Mouse (Mus musculus) embryonic stem cell, embryonic (primary cell): ENCODE measurements around the gene Rbm7.

Source experiments
- CTCF ChIA-PET, 4 experiments: fragments of 300-600 bp in 2 of 4; fragments of 350-600 bp in 2 of 4; sonication (Branson Sonifier 250); formaldehyde crosslinking; loops; one replicate each; lab custom pipeline; 2022; ENCODE audit warnings: inconsistent platforms in 2 of 4; lab: Charles Lee
- POLR2A ChIA-PET, 4 experiments: fragments of 300-600 bp in 2 of 4; fragments of 350-600 bp in 2 of 4; sonication (Branson Sonifier 250); formaldehyde crosslinking; loops; one replicate each; lab custom pipeline; 2022; ENCODE audit warnings: antibody characterized with exemption in 4 of 4, inconsistent platforms in 1 of 4; lab: Charles Lee

Gene Rbm7

DNA sequence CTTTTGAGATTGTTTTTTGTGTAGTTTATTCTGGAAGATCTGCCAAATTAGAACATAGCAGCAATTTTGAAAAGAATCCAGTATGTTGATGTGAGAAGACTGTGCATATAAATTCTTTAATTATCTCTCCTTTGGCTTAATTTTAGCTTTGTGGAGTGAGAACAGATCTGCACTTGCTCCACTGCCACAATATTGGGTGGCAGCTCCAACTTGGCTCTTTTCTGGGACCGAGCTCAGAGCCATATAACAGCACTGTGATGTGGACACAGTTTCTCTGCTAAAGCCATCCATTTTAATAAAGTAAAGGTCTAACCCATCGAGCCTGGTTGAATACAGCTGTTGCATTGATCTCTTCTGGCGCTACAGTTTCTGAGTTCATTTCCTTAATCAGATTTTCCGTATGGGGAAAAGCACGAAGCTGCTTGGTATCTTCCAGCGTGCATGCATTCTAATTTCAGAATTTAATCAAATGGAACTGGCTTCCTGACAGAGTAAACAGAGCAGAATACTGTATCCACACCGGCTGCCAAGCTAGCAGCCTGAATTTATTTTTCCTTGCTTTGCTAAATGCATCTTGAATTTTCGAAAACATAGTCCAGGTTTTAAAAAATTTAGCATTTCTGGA lies 9.8 kb upstream of the Rbm7 start:
- ChIA-PET POLR2A (interaction anchor here in 1 of 4 experiments (1.2 to 1.4 kb wide), 2 partner anchors 9 to 10 kb away, joined by 3 read pairs; partner anchors contain the start of genes Gm5617 and Rbm7), CTCF (interaction anchor here in 1 of 4 experiments (0.5 kb wide), 1 partner anchor 96 kb away, joined by 3 read pairs; no protein-coding TSS in a partner anchor)

DNA sequence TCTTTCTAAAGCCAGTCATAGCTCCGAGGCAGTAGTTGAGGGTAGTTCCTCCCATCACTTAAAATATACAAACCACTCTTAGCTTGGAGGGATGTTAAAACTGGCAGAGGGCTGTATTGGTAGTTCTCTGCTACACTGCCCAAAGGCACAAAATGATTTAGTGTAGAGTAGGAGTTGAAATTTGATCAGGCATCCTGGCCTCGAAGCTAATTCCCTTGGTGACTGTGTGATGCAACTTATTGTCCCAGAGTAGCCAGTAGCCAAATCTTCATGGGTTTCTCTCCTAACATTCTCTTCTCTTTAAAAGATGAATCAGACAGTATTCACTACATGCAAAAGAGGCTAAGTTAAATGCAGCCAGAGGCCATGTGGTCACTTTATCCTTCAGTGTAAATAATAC lies 7.9 kb upstream of the Rbm7 start:
- POLR2A ChIA-PET = interaction anchor here in 1 of 4 experiments (0.6 kb wide), 1 partner anchor 1310 kb away, joined by 3 read pairs; no protein-coding TSS in a partner anchor
- CTCF ChIA-PET = interaction anchor here in 1 of 4 experiments (0.5 kb wide), 1 partner anchor 336 kb away, joined by 8 read pairs; no protein-coding TSS in a partner anchor

DNA sequence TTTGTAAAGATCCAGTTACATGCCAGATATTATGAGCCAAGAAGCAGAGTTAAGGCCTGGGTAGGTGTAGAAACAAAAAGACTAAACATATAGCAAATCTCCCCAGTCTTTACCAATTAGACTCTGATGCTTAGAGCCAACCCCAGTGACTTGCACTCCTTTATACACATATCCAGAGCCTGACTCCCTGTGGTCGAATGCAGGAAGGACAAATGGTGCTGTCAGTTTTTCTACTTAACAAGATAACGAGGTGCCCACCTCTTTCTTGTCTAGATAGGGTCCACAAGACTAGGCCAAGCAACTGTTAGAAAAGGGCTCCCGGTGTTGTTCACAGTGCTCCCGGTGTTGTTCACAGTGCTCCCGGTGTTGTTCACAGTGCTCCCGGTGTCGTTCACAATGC lies 6.1 kb upstream of the Rbm7 start:
- ChIA-PET CTCF (no interaction called here), POLR2A (interaction anchor here in 1 of 4 experiments (1.7 kb wide), 1 partner anchor 16 kb away, joined by 4 read pairs; no protein-coding TSS in a partner anchor)

DNA sequence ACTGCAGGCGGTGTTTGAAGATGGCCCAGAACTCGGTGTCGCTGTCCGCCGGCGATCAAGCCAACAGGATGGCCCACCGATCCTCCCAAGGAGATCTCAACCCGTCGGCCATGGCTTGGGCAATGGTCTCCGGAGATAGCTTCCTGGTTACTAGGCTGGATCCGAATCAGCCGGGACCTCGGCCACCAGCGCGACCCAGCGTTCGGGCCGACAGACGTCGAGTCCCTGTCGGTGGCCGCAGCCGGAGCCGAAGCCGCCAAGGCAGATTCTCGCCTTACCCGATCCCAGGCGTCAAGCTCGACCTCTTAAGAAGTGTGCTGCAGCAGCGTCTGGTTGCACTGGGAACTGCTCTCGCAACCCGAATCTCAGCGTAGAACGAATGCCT lies 441 bp upstream of the Rbm7 start:
- ChIA-PET CTCF (interaction anchor here in 3 of 4 experiments (0.7 to 1.4 kb wide), 7 partner anchors 15 to 123 kb away, joined by 3 to 4 read pairs (median 3); partner anchors contain the start of gene Rexo2 (in 1 of the 3)), POLR2A (interaction anchor here (0.6 to 7.8 kb wide), 55 partner anchors 9 to 491 kb away, joined by 3 to 100 read pairs (median 4); partner anchors contain the start of genes Nnmt (in 2 of the 4) and Rexo2 (in 2 of the 4))

- ChIA-PET POLR2A (interaction anchor here (0.9 to 4.9 kb wide), 18 partner anchors 9 to 203 kb away, joined by 3 to 100 read pairs (median 5); partner anchors contain the start of genes Gm5617 (in 3 of the 4) and Rbm7 (in 3 of the 4)), CTCF (interaction anchor here in 1 of 4 experiments (1.0 kb wide), 1 partner anchor 9 kb away, joined by 4 read pairs; no protein-coding TSS in a partner anchor)
Measured at GRCm38 (mm10) chr9:48481214-48482134, 13.6 kb downstream of the Rbm7 start.

DNA sequence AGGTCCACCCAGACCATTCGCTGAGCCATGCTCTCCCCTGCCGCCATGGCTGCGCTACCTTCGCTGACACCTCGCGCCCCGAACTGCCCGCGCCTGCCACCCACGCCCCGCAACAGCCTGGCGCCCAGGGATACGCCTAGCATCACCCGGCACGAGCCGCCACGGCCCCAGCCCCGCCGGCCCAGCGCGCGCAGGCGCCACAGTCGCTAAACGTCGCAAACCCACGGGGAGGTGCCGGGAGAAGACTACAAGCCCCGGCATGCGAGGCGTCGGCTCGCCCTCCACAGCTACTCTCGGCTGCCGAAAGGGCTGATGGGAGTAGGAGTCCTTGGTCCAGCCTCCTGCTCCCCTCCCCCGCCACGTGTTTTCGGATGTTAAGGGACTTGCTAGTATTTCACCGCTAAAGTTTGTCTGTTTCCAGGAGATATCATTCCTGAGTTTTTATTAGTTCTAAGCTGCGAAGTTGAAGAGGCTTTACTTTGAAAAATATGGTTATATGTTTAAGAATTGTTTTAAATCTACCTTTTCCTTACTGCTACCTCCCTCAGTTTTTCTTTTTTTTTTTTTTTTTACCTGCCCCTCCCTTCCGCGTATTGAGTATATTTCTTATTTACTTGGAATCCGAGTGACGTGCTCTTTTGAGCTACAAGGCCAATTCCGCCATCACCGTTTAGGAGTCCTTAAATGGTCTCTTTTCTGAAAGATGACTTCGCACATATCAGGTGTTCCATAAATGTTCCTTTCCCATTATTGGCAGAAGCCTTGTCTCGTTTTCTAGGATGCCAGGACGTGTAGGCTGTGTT lies 14.5 kb downstream of the Rbm7 start, which contains the start of gene Rexo2:
Gene Rexo2, minus strand, starts transcription at position 213 of the 803 bp plus-strand sequence.
- ChIA-PET POLR2A (interaction anchor here (0.6 to 4.9 kb wide), 18 partner anchors 9 to 204 kb away, joined by 3 to 100 read pairs (median 5); partner anchors contain the start of genes Gm5617 (in 3 of the 4) and Rbm7 (in 3 of the 4)), CTCF (interaction anchor here (0.5 to 1.0 kb wide), 6 partner anchors 8 to 1976 kb away, joined by 3 to 7 read pairs (median 4); partner anchors contain the start of genes Gm5617 (in 1 of the 4) and Rbm7 (in 1 of the 4))

DNA sequence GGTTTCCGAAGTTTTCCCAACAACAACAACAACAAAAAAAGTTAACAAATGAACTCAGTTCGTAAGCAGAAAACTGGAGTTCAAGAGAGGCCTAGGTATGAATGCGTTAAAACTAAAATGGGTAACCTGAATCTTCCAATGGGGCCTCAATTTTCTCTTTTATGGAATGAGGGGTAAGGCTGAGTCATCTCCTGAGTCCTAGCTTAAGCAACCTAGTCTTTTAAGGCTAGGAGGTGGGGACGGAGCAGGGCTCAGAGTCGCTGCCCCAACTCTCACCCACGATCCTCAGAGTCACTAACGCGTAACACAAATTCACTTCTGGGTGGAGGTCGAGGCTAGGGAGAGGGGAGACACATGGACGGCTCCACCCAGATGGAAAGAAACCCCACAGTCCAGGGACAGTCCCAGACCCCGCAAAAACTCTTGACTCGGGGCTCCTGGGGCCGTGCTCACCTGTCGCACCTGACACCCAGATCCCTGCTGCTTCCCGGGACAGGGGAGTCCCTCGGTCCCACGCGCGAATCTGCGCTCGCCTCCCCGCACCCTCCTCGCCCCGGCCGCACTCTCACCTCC lies 15.2 kb downstream of the Rbm7 start:
- POLR2A ChIA-PET = interaction anchor here in 2 of 4 experiments (0.7 to 4.9 kb wide), 12 partner anchors 8 to 205 kb away, joined by 3 to 100 read pairs (median 5); partner anchors contain the start of genes Gm5617 (in 2 of the 2) and Rbm7 (in 2 of the 2)
- CTCF ChIA-PET = interaction anchor here in 2 of 4 experiments (0.6 to 0.8 kb wide), 3 partner anchors 15 to 1975 kb away, joined by 3 to 7 read pairs (median 5); partner anchors contain the start of genes Gm5617 (in 1 of the 2) and Rbm7 (in 1 of the 2)

GRCm38 (mm10) chr9:48478808-48479207 lies 16.3 kb downstream of the Rbm7 start:
- POLR2A ChIA-PET = interaction anchor here in 2 of 4 experiments (0.6 to 4.9 kb wide), 3 partner anchors 14 to 242 kb away, joined by 3 to 100 read pairs (median 8); partner anchors contain the start of genes Gm5617 (in 2 of the 2) and Rbm7 (in 2 of the 2)
- CTCF ChIA-PET = no interaction called here

DNA sequence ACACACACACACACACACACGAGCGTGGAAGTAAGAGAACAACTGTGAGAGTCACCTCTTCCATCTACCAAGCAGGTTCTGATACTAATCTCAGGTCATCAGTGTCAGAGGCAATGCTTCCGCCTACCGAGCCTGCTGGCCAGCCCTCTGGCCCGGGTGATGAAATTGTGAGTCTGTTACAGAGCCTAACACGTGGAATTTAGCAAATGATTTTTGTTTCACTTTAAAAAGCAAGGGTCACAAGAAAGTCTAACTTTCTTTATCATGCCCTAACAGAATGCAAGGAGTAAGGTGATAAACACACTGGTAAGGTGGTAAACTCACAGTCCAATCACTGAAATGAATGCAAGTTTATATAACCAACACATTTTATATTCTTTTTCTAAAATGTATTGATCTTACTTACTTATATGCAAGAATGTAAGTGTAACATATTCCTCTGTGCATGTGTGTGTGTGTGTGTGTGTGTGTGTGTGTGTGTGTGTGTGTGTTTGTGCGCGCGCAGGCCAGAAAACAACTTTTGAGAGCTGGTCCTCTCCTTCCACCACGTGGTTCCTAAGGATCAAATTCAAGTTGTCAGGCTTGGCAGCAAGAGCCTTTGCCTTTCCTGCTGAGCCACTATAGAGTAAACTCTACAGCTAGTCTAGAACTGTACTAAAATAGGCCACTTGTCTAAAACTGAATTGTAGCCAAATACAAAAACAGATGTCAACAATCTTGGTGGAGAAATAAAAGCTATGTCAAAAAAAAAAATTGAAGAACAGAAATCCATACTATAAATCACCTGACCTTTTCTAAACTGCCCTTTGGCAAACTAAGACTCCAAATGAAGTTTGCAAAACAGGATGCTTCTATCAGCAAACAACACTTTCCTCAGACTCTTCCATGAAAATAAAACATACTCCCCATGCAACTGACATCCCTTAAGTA lies 18.6 kb downstream of the Rbm7 start:
- ChIA-PET POLR2A (interaction anchor here in 1 of 4 experiments (0.7 to 1.5 kb wide), 3 partner anchors 9 to 99 kb away, joined by 3 to 4 read pairs (median 3); no protein-coding TSS in a partner anchor), CTCF (no interaction called here)

DNA sequence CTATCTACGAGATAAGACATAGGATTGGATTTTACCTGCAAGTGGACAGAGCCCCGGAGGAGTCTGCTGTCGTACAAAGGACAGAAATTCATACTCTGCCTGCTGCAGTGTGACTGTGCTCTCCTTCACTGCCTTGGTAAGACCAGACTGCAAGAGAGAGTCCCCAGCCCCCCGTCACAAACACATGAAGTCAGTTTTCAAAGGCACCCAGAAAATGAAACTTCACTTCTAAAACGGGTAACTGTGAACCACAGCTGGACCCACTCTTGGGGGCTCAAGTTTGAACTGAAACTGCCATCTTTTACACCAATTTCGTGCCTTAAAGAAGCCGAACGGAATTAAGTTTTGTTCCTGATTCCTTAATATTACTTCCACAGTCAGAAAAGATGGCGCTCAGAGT lies 20.7 kb downstream of the Rbm7 start:
- CTCF ChIA-PET = interaction anchor here in 3 of 4 experiments (1.0 to 1.3 kb wide), 3 partner anchors 7 to 21 kb away, joined by 3 to 4 read pairs (median 3); partner anchors contain the start of genes Gm5617 (in 1 of the 3) and Rbm7 (in 1 of the 3)

DNA sequence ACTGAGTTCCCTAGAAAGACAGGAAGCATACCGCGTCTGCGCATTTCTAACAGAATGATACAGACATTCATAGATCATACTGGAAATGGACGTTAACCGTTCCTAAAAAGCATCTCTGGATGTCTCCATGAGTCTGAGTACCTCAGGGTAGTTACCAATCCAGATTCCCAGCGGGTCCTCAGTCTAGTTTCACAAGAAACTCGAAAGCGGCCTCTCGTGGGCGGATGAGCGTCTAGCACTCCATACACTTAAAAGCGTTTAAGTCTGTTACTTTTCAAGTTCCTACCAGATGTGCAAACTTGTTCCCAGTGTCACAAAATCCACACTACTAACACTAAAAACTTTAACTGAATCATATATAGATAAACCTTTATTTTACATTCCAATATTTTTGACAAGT lies 22.0 kb downstream of the Rbm7 start:
- POLR2A ChIA-PET = interaction anchor here in 3 of 4 experiments (1.0 to 2.8 kb wide), 7 partner anchors 7 to 23 kb away, joined by 3 to 17 read pairs (median 9); partner anchors contain the start of genes Gm5617 (in 3 of the 3), Rbm7 (in 3 of the 3) and Rexo2 (in 2 of the 3)
- CTCF ChIA-PET = interaction anchor here in 2 of 4 experiments (0.9 to 1.3 kb wide), 3 partner anchors 8 to 113 kb away, joined by 3 to 4 read pairs (median 3); no protein-coding TSS in a partner anchor

More for the DNA sequence above, 20.7 kb downstream of the Rbm7 start:
- POLR2A ChIA-PET = interaction anchor here in 3 of 4 experiments (0.7 to 1.7 kb wide), 11 partner anchors 11 to 372 kb away, joined by 3 to 14 read pairs (median 4); partner anchors contain the start of genes Gm5617 (in 3 of the 3) and Rbm7 (in 3 of the 3)

DNA sequence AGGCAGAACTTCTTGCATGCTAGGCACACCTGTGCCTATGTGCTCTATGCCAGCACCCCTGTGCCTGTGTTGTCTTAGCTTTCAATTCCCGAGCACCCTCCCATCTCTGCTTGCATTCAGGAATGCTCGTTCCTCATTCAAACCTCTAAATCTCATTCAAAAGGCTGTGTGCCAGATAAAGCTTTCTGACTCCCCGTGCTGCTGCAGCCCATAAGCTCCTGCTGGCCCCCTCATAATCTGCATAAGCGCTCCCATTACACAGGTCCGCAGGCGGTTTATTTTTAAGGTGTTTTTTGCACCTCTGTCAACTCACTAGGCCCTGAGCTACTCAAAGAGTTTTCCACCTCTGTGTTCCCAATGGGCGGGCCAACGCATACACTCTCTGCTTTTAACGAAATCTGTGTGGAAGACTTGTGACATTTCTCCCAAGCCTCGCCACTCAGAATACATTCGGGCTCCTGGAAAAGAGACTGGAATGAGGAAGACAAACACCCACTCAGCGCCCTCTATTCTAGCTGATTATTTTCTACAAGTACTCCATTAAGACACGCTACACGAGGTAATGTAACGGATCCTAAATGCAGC lies 22.6 kb downstream of the Rbm7 start:
- CTCF ChIA-PET = interaction anchor here in 2 of 4 experiments (0.6 to 1.3 kb wide), 6 partner anchors 9 to 146 kb away, joined by 3 to 4 read pairs (median 3); no protein-coding TSS in a partner anchor
- POLR2A ChIA-PET = interaction anchor here (0.6 to 2.8 kb wide), 15 partner anchors 8 to 275 kb away, joined by 3 to 17 read pairs (median 4); partner anchors contain the start of genes Gm5617 (in 4 of the 4), Rbm7 (in 4 of the 4) and Rexo2 (in 2 of the 4)

DNA sequence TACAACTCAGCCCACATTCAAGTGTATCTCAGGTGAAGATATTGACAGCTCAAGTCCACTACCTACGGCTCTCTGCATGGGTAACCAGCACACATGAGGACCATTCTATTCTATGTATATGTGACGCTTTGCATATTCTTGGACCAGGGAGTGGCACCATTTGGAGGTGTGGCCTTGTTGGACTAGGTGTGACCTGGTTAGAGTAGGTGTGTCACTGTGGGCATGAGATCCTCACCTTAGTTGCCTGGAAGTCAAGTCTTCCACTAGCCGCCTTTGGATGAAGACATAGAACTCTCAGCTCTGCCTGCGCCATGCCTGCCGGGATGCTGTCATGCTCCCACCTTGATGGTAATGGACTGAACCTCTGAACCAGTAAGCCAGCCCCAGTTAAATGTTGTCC lies 27.6 kb downstream of the Rbm7 start:
- CTCF ChIA-PET = interaction anchor here (0.6 to 3.4 kb wide), 18 partner anchors 8 to 880 kb away, joined by 3 to 25 read pairs (median 4); no protein-coding TSS in a partner anchor

GRCm38 (mm10) chr9:48466804-48467203 lies 28.3 kb downstream of the Rbm7 start:
- ChIA-PET POLR2A (interaction anchor here in 1 of 4 experiments (0.6 to 1.7 kb wide), 6 partner anchors 19 to 922 kb away, joined by 3 to 5 read pairs (median 3); partner anchors contain the start of genes Gm5617 and Rbm7), CTCF (interaction anchor here (0.5 to 3.4 kb wide), 16 partner anchors 8 to 880 kb away, joined by 3 to 25 read pairs (median 4); no protein-coding TSS in a partner anchor)

More for the DNA sequence above, 27.6 kb downstream of the Rbm7 start:
- POLR2A ChIA-PET = interaction anchor here in 1 of 4 experiments (1.0 to 1.7 kb wide), 6 partner anchors 19 to 394 kb away, joined by 3 to 5 read pairs (median 3); no protein-coding TSS in a partner anchor
